In the genomic region with DNA sequence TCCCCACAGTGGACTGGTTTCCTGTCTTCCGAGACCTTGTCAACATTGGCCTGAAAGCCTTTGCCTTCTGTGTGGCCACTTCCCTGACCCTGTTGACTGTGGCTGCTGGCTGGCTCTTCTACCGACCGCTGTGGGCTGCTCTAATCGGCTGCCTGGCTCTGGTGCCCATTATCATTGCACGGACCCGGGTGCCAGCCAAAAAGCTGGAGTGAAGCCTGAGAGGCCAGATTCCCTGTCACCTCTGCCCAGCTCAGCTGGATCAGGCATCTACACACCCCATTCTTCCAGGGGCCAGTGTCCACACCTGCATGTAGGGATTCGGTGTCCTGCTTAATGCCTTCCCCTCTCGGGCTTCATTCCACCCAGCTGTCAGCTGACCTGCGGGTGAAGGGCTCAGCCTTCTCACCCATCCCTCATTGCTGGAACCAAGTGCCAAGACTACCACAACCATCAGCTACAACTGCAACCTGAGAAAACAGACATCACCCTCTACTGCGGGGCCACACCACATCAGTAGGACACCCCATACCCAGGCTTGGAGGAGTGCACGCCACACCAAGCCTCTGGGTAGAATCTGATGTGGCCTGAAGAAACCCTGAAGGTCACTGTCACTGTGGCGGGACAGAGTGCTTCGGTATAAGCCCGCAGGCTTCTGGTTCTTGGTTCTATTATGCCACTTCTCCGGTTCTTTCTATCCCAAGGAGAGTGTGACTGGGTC, we compare ENCODE assay signal across 10 mouse cellular contexts.
"Had no signal": no experiment of that assay in that cellular context is flagged by ENCODE, and none has a peak within 500 bp of the region (broad histone marks: within the 10 kb centered on the region; RNA-seq: fewer than 3 reads in every experiment).

No protein-coding gene starts in this region.

- H3K4me3 ChIP-seq: kidney, embryonic 15.5 days; limb, embryonic 15.5 days; midbrain, embryonic 13.5 days had no signal

- ATAC-seq: midbrain, embryonic 13.5 days had no signal

- H3K9ac ChIP-seq: kidney, embryonic 15.5 days; limb, embryonic 15.5 days; liver, embryonic 14.5 days; midbrain, embryonic 13.5 days had no signal

- H3K9me3 ChIP-seq: kidney, embryonic 15.5 days; limb, embryonic 15.5 days; midbrain, embryonic 13.5 days had no signal

- H3K4me1 ChIP-seq: limb, embryonic 15.5 days; midbrain, embryonic 13.5 days had no signal

- H3K27ac ChIP-seq: kidney, embryonic 15.5 days; limb, embryonic 15.5 days; liver, embryonic 14.5 days; midbrain, embryonic 13.5 days had no signal

- H3K4me2 ChIP-seq: kidney, embryonic 15.5 days; limb, embryonic 15.5 days; midbrain, embryonic 13.5 days had no signal

- DNase-seq: kidney, postnatal 14 days; lung, adult 18-20 months; lung, postnatal 36 days; right cerebral cortex, adult 18-20 months; right cerebral cortex, postnatal 25 days; thymus, postnatal 4 days had no signal

- H3K27me3 ChIP-seq: kidney, embryonic 15.5 days; limb, embryonic 15.5 days; midbrain, embryonic 13.5 days had no signal
